In the genomic region with DNA sequence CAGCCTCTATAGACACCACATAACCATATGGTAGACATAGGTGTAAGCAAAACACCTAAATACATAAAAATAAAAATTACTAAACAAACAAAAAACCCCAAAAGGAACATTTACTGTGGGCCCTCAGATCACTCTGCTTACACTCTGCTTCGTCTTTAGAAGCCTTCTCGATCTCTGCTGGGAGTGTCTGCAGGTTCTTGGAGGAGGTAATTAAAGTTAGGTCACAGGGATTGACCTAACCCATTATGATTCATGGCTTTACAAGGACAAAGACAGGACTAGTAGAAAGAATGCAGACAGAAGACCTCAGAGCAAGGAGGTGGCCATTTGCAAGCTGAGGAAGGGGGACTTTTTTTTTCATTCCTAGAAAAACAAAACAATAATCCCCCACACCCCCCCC, we compare ENCODE assay signal across 25 mouse cellular contexts. TPM values are rescaled to one million over a fixed set of nuclear protein-coding genes. Genes with fewer than 3 reads are reported as not detected.
"Had no signal": no experiment of that assay in that cellular context is flagged by ENCODE, and none has a peak within 500 bp of the region (broad histone marks: within the 10 kb centered on the region; RNA-seq: fewer than 3 reads in every experiment).

No protein-coding gene starts in this region.

- DNase-seq: gastrocnemius, postnatal 14 days; gastrocnemius, postnatal 36 days; heart, adult 2 months; heart, postnatal 14 days; heart, postnatal 36 days; kidney, adult 11 months; kidney, adult 2 months; kidney, adult 9 months; kidney, postnatal 14 days; kidney, postnatal 36 days; layer of hippocampus, adult 9-11 months; layer of hippocampus, postnatal 36 days; left cerebral cortex, postnatal 4 days had no signal

- H3K9ac ChIP-seq: heart, embryonic 13.5 days; heart, embryonic 15.5 days; hindbrain, embryonic 13.5 days; hindbrain, embryonic 15.5 days; kidney, embryonic 15.5 days; limb, embryonic 13.5 days; limb, embryonic 15.5 days; liver, embryonic 12.5 days; liver, embryonic 14.5 days had no signal

- H3K9me3 ChIP-seq: heart, embryonic 13.5 days; heart, embryonic 15.5 days; hindbrain, embryonic 13.5 days; hindbrain, embryonic 15.5 days; kidney, embryonic 15.5 days; limb, embryonic 15.5 days; liver, embryonic 12.5 days had no signal

- H3K27ac ChIP-seq: heart, adult 2 months; heart, embryonic 13.5 days; heart, embryonic 15.5 days; hindbrain, embryonic 13.5 days; hindbrain, embryonic 15.5 days; hindbrain, postnatal 0 days; kidney, embryonic 15.5 days; kidney, postnatal 0 days; limb, embryonic 13.5 days; limb, embryonic 15.5 days; liver, embryonic 12.5 days; liver, embryonic 14.5 days had no signal

- H3K4me1 ChIP-seq: heart, embryonic 15.5 days; kidney, embryonic 15.5 days; limb, embryonic 13.5 days; limb, embryonic 15.5 days had no signal

- H3K4me3 ChIP-seq: heart, adult 2 months; heart, embryonic 13.5 days; heart, embryonic 15.5 days; hindbrain, embryonic 13.5 days; hindbrain, embryonic 15.5 days; kidney, embryonic 15.5 days; limb, embryonic 13.5 days; limb, embryonic 15.5 days; liver, embryonic 12.5 days had no signal

- H3K36me3 ChIP-seq: heart, embryonic 13.5 days; heart, embryonic 15.5 days; hindbrain, embryonic 13.5 days; hindbrain, embryonic 15.5 days; kidney, embryonic 15.5 days; limb, embryonic 13.5 days; limb, embryonic 15.5 days; liver, embryonic 12.5 days had no signal

RNA-seq across cellular contexts. Expression of a gene that starts 33.5 kb away (rescaled TPM):
- total RNA-seq: hematopoietic stem cell, adult 5-6 weeks had no signal
